Mouse (Mus musculus): ENCODE data around the gene Olfr1226.
"Not testable (repeated sequence)": the region's sequence is repeated elsewhere in the genome, so short reads cannot be mapped to it uniquely, and the experiment has no call there.

The Olfr1226 gene

DNA sequence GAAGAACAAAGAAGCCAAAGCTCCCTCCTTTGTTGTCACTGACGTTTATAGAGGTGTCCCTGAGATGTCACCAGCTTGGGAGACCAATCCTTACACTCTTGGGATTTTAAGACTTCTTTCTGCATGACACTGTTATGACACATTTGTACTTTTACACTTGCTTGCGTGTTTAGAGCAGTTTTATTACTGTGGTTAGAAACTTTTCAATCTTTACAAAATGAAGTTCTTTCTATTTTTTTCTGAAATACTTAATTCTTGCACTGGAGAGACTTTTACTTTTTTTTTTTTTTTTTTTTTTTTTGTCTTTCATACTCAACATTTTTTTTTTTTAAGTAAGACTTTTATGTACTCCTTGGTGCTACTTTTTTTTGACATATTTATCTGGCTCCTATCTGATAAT, at the start of gene Olfr1226:
TSS of gene Olfr1226 (minus strand) at position 101 of the 400 bp plus-strand sequence.
- no peak for DNase-seq (ENCODE audit: low spot score)

GRCm38 (mm10) chr2:89196325-89196982, 3.4 kb downstream of the Olfr1226 start:
- no peak for DNase-seq (ENCODE audit: low spot score)

DNA sequence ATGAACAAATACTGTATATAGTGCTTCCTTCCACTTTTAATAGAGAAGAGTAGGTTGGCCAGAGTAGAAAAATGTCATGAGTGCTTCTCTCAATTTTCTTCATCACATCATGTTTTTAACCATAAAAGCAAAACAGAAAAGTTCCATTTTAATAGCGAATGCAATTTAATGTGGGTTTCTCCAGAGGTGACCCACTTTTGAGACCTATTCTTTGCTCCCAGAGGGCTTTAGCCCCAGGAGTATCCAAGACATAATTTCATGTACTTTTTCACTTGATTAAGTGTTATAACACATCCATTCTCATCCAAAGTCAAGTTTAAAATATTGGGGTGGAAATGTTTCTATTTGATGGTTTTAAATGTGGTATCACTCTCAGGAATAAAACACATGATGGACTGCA, 25.3 kb downstream of the Olfr1226 start, which contains the start of gene Olfr1225:
TSS of gene Olfr1225 (minus strand) at position 101 of the 400 bp plus-strand sequence.
- no peak for DNase-seq (ENCODE audit: low spot score)

GRCm38 (mm10) chr2:89164711-89165110, 35.1 kb downstream of the Olfr1226 start:
- not testable (repeated sequence) for DNase-seq (ENCODE audit: low spot score)

DNA sequence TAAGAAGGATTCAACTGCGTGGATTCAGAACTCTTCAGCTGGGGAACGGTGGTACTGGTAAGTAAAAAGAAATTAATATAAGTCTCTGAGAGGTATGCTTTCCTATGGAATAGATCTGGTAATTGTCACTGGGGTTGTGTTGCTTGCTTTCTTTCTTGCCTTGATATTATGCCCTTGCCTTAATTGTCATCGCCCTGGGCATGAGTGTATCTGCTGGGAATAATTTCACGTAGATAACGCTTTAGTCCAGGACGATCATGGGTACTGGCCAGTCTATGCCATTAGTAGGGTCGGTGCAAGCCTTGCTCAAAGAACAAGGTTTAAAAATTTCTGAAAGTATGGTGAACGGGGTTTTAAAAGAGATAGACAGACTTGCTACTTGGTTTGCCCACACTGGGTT, 35.9 kb downstream of the Olfr1226 start, which contains the start of gene Olfr1224-ps1:
TSS of gene Olfr1224-ps1 (minus strand) at position 101 of the 400 bp plus-strand sequence.
- DNase-seq (ENCODE audit: low spot score), result not testable (repeated sequence)

GRCm38 (mm10) chr2:89151460-89151859, 48.4 kb downstream of the Olfr1226 start, which contains the start of gene Olfr1223:
Olfr1223 (minus strand) TSS chr2:89151560.
- no peak for DNase-seq (ENCODE audit: low spot score)
